Mouse (Mus musculus) thymus, postnatal 10 days (tissue): ENCODE results near the gene Rflna.

Experiments
- DNase-seq, 2 experiments: peaks; one replicate each; pipeline ENCODE4 v3.0.0; 2021; ENCODE audit warnings: low spot score in 2 of 2

Gene Rflna

DNA sequence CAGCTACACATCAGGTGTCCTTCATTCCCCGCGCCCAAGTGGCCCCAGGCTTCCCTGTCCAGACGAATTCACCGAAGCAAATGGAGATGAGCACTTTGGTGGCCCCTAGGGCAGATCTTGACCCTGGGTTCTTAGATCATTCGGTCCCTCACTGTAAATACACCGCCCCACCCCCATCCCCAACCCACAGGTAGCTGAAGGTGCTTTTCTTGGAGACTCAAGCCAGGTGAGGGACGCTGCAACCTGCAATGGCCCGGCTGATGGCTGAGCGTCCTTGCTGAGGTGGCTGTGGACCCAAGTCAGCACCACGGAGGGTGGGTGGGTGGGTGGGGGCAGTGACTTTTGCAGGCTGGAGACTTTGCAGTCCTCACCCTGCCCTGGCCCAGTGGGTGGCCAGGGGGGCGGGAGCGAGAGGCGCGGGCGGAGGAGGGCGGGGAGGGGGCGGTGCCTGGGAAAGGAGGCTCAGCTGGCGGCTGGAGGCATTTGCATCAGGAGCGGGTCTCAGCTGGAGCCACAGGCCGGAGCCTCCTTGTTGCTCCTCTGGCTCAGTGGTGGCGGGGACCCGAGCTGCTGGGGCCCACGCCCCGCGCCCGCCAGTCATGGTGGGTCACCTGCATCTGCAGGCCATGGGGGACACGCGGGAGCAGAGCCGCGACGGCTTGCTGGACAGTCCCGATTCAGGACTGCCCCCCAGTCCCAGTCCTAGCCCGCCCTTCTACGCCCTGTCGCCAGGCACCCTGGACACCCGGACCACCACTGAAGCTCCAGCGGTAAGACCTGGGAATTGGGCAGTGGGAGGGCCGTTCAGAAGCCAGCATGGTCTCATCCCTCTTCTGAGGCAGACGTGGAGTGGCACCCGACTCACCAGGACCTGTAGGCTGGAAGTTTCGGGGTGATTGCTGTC is at the start of gene Rflna:
Gene Rflna, plus strand, starts transcription at position 253 of the 904 bp plus-strand sequence.
- no peak for DNase-seq

DNA sequence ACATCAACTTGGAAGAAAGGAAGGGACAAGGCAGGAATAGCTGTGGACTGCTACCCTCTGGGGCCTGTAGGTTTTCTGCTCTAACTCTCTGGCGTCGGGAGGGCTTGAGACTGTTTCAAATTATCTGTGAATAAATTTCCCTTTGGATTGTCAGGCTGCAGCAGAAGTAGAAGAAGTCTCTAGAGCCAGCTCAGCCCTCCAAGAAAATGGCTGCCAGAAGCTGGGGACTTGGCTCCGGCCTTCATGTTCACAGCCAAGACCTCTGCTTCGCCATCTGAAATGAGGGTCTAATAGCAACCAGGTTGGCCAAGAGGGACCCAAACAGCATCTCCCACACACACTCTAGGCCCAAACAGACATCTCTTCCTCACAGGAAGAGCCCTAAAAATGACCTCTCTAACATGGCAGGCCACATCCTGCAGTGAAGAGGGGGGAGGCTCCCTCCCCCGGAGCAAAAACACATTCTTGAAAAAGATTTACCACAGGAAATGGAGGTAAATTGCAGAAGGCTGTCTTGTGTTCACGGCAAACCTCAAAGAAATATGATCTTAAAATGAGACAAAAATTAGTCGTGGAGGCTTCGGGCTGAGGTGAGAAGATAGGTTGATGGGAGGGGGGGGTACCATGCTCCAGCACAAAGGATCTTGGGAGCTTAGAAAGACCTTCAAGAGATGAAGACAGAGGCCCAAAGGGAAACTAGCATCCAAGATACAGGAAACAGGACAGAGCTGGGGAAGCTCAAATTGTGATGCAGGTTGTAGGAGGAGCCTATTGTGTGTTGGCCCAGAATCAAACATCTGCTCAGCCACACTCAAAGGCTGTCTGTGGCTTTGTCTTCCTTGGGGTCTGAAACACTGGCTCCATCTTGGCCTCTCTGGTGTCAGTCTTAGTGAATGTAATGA is 48.4 kb upstream of the Rflna start:
- DNase-seq: peak; percentile 49 to 60

DNA sequence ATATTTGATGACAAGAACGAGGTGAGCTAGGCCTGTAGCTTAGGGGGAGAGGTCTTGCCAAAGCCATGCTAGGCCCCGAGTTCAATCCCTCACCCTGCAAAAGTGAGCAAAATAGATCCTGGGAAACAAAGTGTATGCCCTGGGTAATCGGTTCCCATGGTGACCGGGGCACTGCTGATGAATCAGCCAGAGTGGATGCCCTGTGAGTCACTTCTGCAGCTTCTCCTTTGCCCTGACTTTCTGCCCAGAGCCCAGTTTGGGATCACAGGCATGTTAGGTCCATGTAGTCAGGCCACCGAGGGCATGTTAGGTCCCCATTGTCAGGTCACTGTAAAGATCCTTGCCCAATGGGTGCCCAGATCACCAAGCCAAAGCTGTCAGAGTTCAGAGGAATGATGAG is 45.5 kb upstream of the Rflna start:
- DNase-seq: no peak

DNA sequence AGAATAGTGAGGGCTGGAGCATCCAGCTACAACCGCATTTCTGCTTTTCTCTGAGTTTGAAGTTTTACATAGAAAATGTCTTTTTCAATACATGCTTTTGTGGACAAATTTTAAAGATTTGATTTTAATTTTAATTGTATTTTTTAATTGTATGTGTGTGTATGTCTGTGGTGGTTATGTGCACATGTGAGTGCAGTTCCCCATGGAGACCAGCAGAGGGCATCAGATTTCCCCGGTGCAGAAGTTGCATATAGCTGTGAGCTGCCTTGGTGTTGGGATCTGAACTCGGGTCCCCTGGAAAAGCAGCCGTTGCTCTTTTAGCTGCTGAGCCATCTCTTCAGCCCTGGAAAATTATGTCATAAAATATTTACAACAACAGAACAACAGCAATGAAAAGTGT is 43.9 kb upstream of the Rflna start:
- no peak for DNase-seq

DNA sequence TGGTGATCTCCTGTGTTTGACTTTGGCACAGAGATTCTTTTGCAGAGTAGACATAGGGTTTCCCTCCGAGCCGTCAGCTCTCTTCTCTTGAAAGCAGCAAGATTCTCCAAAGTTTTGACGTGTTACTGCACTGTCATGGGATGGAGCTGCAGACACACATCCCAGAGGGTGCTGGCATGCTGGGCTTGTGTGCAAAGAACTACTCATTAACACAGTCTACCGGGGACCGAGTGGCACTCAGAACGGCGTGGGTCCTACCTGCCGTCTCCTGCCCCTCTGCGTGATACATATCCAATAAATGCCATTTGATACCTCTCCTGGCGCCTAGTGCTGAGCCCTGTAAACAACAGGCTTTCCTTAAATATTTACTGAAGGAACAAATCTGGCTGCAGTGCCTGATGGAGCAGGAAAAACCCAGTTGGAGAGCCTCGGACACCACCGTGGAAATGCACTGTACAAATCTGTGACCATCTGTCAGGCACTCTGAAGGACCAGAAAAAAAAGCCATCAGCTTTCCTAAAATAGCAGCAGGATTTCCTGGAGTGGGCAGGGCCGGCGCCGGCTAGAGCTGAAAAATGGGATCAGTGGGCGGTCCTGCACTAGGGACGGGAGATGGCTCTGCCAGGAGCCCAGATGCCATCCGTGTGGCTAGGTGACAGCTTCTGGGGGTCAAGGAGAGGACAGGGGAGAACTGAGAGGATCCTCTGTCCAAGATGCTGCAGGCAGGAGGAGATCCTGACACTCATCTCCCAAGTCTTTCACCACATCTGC is 42.7 kb upstream of the Rflna start:
- DNase-seq: no peak

DNA sequence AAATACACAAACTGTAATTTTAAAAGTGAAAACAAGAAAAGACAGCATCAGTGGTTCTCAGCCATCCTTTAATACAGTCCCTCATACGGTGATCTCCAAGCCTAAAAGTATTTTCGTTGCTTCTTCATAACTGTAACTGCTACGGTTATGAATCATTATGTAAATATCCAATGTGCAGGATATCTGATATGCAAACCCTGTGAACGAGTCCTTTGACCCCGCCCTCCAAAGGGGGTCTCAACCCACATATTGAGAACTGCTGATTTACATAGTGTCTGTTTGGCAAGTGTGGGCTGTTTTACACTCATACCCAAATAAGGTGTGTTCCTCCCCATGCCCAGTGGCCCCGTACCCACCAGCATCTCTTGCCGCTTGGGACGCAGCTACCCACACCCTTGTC is 41.6 kb upstream of the Rflna start:
- no peak for DNase-seq

DNA sequence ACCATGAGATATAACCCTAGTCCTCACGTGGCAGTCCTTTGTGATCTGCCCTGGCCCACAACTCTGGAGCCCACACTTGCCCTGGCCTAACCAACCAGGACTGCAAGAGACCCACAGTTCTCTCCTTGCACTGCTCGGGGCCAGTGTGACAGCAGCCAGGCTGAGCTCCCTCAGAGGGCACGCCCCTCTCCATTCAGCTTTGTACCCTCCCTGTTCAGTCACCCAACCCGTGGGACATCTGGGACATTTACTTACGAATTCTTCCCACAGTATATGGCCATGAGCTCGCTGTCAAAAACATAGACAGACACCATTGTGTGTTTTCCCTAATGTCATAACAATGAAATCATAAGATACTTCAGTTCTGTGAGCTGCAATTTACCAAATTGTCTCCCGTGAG is 40.3 kb upstream of the Rflna start:
- DNase-seq: no peak

DNA sequence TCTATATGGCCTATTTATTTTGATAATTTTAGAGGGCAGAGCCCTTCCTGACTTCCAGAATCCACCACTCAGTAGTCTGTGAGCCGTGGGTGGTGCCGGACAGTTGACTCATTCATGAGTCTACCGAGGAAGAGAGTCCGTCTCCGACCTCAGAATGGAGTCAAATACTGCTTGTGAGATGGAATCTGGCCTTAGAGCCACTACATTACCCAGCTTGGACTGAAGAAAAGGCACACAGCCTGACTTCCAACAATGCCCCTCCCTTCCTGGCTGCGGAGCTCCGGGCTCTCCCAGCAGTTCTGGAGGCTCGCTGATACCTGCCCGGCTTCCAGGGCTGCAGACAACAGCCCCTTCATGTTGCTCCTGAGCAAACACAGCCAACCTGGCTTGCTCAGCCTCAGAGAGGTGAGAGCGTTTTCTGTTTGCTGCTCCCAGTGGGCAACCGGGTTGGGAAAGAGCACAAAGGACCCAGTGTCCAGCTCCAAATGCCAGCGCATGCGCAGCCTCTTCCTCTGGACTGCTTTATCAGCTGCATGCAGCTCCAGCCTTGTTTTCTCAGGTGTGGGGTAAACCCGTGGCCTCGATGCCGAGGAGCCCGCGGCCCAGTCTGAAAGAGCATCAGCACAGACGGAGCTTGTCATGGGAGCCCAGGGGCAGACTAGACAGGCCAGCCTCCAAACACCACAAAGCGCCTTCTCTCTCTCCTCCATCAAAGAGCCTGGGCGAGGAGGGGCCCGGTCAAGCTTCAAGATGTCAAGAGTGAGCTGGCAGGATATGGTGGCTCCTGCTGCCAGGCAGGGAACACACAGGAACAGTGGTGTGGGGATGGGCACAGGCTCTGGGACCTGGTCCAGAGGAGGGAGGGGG is 39.0 kb upstream of the Rflna start:
- no peak for DNase-seq

DNA sequence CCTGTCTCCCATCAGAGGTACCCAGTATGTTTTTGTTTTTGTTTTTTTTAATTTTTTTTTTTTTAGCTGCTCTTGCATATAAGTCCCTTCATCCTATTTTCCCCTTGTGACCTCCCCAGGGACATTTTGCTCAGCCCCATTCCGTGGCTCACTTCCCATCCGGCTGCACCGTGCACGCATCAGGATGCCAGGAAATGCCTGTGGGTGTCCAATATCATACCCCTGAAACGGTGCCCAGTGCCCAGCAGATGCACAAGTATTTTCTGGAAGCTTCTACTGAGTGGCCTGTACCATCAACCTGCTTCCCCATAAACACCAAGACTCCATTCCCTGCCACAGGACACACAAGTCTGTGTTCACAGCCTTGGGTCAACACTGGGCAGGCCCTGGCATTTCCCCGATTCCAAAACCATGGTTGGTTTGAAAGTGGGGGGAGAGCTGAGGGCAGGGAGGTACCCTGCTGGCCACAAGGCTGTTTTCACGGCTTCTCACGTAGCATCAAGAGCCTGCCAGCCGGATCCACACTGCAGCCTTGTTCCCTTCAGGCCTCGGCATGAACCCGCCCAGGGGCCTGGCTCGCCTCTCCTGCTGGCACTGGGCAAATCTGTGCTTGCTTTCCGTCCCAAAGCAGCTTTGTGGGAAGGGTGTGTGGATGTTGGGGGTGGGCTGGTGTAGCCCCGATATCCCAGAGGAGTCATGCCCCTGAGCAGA is 36.2 kb upstream of the Rflna start:
- DNase-seq: no peak

DNA sequence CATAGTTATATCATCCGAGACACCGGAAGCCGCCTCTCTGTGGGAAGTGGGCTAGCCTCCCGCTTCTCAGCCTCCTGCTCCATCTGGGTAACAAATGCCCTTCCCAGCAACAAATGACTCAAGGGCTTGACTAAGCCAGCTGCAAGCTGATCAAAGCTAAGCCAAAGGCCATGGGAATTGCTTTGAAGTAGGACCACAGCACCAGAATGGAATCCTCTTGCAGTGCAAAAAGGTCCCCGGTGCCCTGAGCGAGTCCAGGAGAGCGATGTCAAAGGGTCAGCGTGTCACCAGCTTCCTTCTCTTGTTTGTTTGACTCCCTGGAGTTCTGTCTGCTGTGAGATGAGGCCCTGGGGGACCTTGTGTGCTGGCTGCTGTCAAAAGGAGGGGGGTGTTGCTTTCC is 33.2 kb upstream of the Rflna start:
- no peak for DNase-seq

DNA sequence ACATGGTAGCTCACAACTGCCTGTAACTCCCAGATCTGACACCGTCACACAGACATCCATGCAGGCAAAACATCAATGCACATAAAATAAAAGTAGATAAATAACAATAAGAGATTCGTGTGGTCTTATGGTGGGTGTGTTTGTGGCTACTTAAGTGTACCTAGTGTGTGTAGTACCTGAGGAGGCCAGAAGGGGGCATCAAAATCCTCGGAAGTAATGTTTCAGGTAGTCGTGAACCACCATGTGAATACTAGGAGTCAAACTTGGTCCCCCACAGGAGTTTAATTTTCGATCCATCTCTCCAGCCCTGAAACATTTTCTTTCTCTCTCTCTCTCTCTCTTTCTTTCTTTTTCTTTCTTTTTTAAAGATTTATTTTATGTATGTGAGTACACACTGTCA is 16.8 kb upstream of the Rflna start:
- DNase-seq: no peak

DNA sequence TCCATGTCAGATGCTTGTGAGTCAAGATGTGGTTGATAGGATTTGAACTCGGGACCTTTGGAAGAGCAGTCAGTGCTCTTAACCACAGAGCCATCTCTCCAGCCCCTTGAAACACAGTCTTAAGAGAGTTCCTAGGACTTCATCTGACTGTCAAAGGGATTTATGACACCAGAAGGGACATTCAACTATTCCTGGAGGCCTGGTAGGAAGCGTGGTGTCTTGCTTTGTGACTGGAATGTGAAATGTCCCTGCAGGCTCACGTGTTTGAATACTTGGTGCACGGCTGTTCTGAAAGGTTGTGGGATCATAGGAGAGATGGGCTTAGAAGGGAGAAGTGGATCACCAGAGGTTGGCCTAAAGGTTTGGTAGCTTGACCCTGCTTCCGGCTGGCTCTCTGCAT is 16.4 kb upstream of the Rflna start:
- DNase-seq: no peak

DNA sequence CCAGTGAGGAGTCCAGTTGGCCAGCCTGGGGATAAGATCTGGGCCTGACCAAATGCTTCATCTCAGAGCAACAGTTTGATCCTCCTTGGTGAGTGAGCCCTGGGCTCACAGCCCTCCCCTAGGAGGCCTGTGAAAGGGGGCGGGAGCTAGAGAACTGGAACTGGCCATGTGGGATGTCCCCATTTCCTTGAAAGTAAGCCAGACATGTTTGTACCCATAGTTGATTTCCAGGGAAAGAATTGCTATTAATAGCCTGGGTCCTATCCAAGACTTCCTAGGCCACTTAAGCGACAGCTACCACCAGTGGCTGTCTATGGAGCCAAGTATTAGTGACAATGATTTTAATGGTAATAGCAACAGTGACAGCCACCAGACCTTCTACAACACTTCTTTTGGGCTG is 13.3 kb upstream of the Rflna start:
- no peak for DNase-seq

DNA sequence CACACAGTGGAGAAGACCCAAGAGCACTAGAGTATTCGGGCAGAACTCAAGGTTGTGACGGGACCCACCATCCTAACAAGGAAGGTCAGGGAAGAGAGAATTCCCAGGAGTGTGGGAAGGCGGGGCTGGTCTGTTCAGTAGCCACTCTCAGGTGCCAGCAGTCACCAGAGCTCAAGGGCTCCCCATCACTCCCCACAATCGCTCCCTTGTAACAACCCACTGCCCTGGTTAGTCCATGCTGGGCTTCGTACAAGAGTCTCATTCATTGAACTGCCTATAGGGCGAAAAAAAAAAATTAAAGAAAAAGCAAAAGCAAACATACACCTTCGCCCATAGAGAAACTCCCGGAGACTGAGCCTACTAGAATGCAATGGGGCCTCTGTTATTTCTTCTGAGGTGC is 10.7 kb upstream of the Rflna start:
- no peak for DNase-seq

DNA sequence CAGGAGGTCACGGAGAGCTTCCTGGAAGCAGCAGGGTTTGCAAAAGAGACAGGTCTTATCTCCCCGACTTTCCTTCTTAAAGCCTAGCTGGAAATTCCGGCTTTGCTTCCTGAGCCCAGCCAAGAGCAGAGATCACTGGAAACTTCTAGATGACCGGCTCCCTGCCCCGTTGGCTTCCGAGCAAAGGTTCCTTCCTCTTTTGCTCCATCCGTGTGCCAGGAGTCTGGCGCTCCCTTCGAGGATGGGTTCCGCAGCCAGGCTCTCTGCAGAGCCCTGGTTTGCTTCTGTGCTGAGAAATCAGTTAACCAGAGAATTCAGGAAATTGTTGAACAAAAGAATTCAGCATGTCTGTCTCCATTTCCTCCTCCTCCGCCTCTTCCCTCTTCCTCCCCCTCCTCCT is 10.1 kb upstream of the Rflna start:
- DNase-seq: no peak

DNA sequence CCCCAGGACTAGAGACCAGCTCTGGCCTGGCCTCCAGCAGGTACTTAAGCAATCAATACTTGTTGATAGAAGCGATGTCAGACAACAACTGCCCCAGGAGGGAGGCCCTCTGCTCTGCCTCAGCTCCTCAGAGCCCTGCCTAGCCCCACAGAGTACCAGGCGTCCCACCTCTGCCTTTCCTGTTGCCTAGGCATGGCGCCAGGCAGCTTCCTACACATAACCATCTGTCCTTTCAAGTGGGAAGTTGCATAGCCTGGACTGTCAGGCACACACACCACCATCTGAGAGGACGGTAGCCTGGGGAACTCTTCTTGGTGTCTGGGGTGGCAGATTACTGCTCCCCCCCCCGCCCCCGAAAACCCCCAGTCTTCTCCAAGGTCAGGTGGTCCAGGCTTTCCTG is 6.2 kb upstream of the Rflna start:
- DNase-seq: no peak

DNA sequence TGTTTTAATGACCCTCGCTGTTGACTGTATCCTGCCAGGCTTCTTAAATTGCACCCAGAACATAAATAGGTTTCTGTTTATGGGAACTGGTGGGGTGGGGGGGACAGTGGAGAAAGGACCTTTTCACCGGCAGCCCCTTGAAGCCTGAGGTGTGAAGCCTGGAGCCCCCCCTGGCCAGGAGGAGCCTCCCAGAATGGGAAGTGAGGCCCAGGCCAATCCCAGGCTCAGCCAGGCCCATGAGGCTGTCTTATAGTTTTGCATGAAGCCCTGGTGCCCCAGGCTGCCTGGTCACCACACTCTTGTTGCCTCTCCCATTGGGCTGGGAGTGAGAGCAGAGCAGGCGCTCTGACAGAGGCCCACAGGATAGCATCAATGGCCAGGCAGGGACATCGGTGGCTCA is 5.1 kb upstream of the Rflna start:
- no peak for DNase-seq

DNA sequence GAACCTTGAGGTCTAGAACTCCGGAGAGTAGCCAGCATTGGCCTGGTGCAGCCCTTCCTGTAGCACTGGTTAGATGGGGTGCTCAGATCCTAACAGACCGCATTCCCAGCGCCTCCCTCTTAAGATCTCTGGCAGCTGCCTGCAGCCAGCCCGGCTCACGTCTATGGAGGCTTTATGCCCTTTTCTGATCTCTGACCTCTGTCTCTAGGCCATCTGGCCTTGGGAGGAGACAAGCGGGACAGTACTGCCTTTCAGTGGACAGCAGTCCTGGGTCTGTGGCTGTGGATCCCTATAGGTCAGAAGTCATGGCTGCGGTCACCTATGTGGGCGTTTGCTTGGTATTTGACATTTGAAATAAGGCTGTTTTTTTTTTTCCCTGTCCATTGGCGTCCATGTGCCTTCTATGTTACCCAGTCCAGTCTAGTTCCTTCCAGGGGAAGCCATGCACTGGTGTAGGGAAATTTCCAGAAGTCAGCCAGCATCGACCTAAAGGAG is 2.2 kb upstream of the Rflna start:
- no peak for DNase-seq

DNA sequence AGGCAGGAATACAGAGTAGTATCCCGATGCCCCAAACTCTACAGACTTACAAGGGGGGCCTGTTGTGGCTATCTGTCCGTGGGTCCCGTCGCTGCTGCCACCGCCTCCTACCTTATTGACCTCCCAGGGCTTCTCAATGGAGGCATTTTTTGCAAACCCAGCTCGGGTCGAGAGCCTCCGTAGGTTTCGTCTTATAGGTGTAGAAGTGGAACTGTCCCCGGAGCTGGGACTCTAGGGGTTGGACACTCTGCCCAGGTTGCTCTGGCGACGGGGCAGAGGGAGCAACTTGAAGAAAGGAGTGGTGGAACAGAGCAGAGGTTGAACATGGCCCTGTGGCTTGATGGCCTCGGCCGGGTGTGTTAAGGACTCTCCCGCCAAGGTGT is 843 bp downstream of the Rflna start:
- no peak for DNase-seq

DNA sequence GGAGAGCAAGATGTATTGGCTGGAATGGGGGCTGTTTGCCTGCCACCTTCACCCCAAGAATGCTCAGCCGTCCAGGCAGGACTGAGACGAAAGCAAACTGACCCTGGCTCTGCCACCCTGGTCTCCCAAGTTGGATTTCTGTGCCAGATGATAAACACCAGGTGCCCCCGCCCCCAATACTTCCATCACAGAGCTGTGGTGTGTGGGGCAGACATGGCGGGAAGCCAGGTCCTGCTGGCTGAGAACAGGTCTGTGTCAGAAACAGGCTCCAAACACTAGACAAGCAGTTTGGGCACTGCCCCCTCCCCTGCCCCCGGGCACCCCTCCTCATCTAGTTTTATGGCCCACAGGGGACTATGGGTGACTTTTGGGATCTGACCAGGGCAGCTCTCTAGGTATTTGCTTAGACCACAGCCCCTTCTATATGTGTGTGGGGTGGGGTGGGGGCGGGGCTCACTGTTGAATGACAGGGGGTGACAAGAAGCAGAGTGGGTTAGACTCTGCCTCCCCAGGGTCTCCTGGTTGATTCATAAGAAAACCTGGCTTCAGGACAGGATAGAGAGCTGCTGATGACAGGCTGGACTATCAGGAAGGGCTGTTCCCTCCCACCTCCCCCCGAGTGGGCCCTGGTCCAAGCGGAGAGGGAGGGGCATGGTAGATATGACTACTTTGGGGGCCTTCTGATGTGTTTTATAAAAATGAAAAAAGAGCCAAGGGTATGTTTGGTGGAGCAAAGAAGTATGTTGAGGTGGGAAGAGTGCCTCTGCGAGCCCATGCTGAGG is 3.0 kb downstream of the Rflna start:
- DNase-seq: no peak
